Mouse (Mus musculus): ENCODE results near the gene Bach2.

Bach2 gene

DNA sequence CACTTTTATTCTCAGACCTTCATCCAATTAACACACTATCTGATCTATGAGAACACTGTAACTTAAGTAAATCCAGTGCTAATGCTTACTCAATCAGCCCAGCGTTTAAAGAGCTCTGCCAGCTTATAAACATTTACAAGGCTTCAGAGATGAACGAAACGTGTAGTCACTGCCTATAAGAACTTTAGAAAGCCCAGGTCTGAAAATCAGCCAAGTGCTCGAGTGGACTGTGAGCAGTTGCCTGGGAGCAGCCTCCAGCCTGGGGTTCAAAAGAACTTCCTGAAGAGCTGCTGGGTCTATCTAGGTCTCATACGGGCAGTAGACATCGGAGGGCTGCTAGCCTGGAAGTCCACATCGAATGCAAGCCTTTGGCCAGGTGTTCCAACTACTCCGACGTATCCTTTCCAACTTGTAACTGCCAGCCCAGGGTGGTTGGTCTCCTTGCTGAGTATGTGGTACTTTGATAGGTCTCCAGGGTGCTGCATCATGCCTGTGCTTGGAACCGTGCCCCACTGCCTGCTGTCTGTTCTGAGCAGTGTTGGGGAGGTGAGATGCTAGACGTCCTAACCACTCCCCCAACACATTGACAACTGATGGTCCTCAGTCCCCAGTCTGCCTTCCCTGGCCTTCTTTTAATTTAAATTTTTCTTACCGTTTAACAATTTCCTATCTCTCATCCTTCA lies 117.5 kb downstream of the Bach2 start:
- DNase-seq (ENCODE audit: low read depth, low spot score), result no peak

DNA sequence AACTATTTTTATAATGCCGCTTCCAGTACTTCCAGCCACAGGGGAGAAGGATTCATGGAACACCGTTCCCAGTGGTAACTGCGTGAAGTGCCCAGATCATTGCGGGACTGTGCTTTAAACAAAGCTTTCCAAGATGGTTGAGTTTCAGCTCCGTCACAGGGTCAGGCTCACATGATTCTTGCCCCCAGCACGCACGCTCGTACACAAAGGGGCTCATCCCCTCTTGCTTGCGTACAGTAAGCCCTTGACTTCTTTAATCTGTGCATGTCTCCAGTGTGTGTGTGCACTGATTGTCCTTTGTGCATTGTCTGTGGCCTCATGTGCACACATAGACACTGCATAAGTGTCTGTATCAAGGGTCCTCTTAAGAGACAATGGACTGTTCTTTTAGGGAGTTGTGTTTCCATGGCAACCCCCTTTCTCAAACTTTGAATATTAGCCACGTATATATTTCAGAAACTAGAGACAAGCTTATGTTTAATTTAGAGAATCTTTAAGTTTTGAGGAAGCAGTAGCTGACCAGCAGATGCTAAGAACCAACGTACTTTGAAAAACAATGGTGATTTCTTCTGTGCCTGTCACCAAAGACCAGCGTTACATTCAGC lies 119.5 kb downstream of the Bach2 start:
- DNase-seq (ENCODE audit: low read depth, low spot score), result no peak

GRCm38 (mm10) chr4:32358602-32359464 lies 120.2 kb downstream of the Bach2 start:
- DNase-seq (ENCODE audit: low read depth, low spot score), result no peak

- DNase-seq (ENCODE audit: low read depth, low spot score), result no peak
These were observed 121.0 kb downstream of the Bach2 start for GRCm38 (mm10) chr4:32359634-32360033.

DNA sequence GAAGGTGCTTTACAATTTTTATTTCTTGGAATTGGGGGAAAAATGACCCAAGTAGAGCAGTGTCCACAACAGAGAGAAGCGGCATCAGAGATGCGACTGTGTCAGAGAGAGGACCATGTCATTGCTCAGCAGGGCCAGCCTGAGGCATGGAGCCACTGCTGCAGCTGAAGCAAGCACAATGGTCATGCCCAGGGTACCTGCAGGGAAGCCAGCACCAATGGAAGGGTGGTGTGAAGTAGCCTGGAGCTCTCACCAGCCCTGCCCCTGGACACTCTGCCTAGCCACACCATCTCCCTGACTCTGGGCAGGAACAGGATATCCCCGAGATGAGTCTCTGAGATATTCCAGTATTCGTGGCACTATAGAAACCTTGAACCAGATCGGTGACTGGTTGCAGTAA lies 121.9 kb downstream of the Bach2 start:
- no peak for DNase-seq (ENCODE audit: low read depth, low spot score)

- DNase-seq (ENCODE audit: low read depth, low spot score), result no peak
These were observed 124.9 kb downstream of the Bach2 start for GRCm38 (mm10) chr4:32363488-32363984.

GRCm38 (mm10) chr4:32365144-32365907 lies 126.7 kb downstream of the Bach2 start:
- DNase-seq (ENCODE audit: low read depth, low spot score), result no peak

GRCm38 (mm10) chr4:32366176-32366575 lies 127.6 kb downstream of the Bach2 start:
- no peak for DNase-seq (ENCODE audit: low read depth, low spot score)

DNA sequence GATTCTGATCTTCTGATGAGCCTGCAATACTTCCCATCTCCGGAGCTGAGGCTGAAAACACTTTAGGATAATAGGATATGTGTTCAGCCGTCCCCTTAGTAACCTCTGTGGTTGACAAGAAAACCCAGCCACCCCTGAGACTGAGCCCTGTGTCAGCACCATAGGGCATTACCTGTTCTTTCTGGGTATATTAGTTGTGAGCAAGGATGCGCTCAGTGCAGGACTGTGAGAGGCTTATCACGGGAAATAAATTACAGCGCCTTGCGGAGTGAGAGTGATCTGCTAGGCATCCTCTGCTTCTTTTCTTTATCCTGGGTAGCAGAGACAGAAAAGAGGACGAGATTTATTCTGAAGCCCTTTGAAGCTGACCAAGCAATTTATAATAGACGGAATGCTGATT lies 129.7 kb downstream of the Bach2 start:
- DNase-seq (ENCODE audit: low read depth, low spot score), result no peak

GRCm38 (mm10) chr4:32373085-32373484 lies 134.5 kb downstream of the Bach2 start:
- no peak for DNase-seq (ENCODE audit: low read depth, low spot score)

DNA sequence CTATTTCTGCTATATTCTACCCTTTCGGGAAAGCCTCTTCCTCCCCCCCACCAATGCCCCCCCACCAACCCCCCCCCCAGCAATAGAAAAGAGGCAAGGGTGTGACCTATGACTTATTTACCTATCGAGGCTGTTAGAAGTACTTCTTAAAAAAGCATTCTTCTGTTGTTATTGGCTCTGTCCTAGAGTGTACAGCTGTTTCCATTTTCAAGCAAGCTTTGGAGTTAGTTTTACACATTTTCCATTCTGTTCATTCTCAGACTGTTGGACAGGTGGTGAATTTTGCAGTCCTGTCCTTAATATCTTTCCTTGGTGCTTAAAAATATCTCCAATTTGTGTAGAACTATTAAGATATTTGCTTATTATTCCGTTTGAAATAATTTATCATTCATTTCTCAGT lies 134.9 kb downstream of the Bach2 start:
- DNase-seq (ENCODE audit: low read depth, low spot score), result no peak

- DNase-seq (ENCODE audit: low read depth, low spot score), result no peak
These were observed 136.4 kb downstream of the Bach2 start for GRCm38 (mm10) chr4:32374751-32375582.

GRCm38 (mm10) chr4:32375721-32376526 lies 137.3 kb downstream of the Bach2 start:
- DNase-seq (ENCODE audit: low read depth, low spot score), result no peak

GRCm38 (mm10) chr4:32376527-32376948 lies 137.9 kb downstream of the Bach2 start:
- DNase-seq (ENCODE audit: low read depth, low spot score), result no peak

DNA sequence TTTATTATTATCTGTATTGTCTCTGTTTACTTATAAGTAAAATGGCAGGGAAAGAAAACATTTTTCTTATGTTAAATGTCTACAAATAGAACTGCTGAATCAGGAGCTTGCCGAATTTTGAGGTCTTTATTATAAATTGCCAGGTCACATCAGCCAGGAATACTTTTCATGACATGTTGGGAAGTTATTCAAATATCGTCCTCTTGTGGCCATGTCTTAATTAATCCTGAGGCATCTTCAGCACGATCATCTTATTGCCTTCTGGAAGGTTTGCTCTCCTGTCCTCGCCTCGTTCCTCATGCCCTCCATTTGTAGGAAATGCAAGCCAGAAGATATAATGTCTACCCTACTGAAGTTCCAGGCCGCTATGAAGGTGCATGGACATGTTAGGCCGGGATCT lies 140.5 kb downstream of the Bach2 start:
- no peak for DNase-seq (ENCODE audit: low read depth, low spot score)

DNA sequence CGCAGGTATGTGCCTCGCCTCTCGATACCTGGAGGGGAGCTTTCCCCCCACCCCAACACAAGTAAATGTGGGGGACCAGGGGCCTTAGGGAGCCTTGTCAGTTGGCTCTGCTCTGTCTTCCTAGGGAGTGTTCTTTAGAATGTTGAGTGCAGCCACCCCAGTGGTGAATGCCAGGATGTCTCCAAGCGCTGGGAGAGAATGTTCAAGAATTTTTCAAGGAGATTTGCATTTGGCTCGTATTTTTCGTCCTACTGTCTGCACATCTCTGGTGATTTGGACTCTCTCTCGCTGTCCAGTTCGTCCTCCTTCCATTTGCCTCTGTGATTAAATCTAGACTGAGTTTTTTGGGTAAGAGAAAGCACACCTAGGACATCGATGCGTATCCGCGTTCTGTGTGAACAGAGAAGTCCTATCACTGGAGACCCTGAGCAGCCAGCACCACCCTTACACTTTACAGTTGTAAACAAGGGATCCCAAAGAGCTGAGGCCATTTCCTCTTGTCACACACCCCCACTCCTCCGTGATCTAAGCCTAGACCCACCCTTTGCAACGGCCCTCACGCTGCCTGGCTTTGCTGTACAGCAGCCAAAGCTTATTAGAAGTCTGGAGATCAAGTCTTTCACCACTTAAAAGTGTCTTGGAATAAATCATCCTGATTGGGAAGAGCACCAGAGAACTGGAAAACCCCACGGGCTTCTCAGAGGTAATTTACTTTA lies 143.2 kb downstream of the Bach2 start:
- no peak for DNase-seq (ENCODE audit: low read depth, low spot score)

DNA sequence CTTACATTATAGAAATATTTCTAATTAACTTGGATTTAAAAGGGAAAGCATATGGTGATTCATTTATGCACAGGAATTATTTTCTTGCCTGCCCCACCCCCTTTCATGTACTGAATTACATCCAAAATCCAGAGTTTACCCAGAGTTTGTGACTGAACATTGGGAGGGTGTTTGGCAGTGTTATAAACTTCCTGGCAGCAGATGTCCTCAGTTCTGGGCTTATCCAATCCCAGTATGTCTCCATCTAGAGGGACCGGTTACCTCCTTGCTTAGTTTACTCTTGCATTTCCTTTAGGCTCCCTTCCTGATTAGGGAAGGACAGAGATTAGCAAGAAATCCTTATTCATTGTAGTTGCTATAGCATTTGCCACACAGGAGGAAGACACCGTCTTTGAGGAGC lies 146.5 kb downstream of the Bach2 start:
- DNase-seq (ENCODE audit: low read depth, low spot score), result no peak

- DNase-seq (ENCODE audit: low read depth, low spot score), result no peak
These were observed 147.0 kb downstream of the Bach2 start for GRCm38 (mm10) chr4:32385623-32386022.

- no peak for DNase-seq (ENCODE audit: low read depth, low spot score)
These were observed 147.7 kb downstream of the Bach2 start for GRCm38 (mm10) chr4:32386346-32386745.

All from brain, embryonic 18.5 days (tissue).